Mouse (Mus musculus): ENCODE data around the gene Rbms1. TPM values are rescaled to one million over a fixed set of nuclear protein-coding genes. Genes with fewer than 3 reads are reported as not detected.

The Rbms1 gene
- polyA plus RNA-seq, 1 experiment from 2014 or later = 64.7 TPM

DNA sequence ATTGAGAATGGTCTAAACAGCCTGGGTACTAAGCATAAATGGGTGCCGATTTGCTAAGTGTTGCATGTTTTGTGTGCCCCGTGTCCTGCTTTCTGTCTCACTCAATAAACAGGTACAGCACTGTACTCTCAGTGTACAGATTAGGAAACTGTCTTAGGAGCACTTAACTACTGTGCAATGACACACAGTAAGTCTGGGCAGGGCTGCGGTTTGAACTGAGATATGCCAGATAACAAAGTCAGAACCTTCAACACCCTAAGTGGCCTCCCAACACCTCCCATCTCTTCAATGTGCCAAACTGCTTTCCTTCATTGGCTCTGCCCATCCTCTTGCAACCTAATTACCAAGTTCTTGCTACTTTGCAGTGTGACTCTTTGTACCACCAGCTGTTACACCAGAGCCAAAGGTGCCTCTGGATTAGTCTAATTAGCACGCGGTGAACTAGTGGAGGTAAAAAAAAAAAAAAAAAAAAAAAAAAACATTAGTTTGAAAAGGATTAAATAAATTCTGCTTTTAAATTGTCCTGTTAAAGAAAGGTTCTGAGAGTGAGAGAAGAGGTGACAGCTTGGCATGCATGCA lies 117.6 kb downstream of the Rbms1 start:
- Histone ChIP-seq H3K4me1 (ENCODE audit: control insufficient read depth, insufficient read depth, low read depth, low read length) (peaks cover 10% of the 10 kb centered on the region), H3K4me3 (ENCODE audit: low read length) (no peak overlapping the region), H3K27me3 (replicated peaks; ENCODE audit: control insufficient read depth, insufficient read depth, low read length) (no peaks in the 10 kb centered on the region), H3K9ac (ENCODE audit: low read depth, low read length) (no peak overlapping the region), H3K4me2 (ENCODE audit: low read length) (no peak overlapping the region), H3K27ac (ENCODE audit: low read depth, low read length) (no peak overlapping the region), H3K9me3 (ENCODE audit: control insufficient read depth, low read length) (no peaks in the 10 kb centered on the region), H3K36me3 (ENCODE audit: control insufficient read depth, insufficient read depth, low read length) (no peaks in the 10 kb centered on the region)
- 71% methylated on average over 5 of the region's 5 CpGs for WGBS
- ATAC-seq = no peak; the same call in 1 of the 2 replicates

DNA sequence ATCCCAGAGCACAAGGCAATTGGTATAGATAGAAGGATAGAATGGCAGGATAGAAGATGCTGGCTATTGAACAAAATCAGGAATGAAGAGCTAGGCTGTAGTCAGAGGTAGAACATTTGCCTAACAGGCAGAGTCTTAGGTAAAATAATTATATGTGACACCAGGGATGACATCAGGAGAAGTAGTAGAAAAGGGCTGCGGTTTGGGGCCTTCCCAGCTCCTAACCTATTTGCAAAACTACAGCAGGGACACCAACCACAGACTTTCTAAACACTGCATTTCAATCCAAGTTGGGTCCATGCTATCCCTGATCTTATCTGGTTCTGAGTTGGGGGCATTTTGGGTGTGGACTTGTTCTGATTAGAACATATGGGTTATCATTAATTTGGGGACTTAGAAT lies 118.7 kb downstream of the Rbms1 start:
- no peak for ATAC-seq
- no peak overlapping the region for H3K27ac ChIP-seq (ENCODE audit: low read depth, low read length)
- no peaks in the 10 kb centered on the region for H3K27me3 ChIP-seq (replicated peaks; ENCODE audit: control insufficient read depth, insufficient read depth, low read length)
- no peaks in the 10 kb centered on the region for H3K9me3 ChIP-seq (ENCODE audit: control insufficient read depth, low read length)
- peaks cover 8% of the 10 kb centered on the region for H3K4me1 ChIP-seq (ENCODE audit: control insufficient read depth, insufficient read depth, low read depth, low read length)
- H3K4me2 ChIP-seq (ENCODE audit: low read length) = no peak overlapping the region
- no peak overlapping the region for H3K4me3 ChIP-seq (ENCODE audit: low read length)
- no peaks in the 10 kb centered on the region for H3K36me3 ChIP-seq (ENCODE audit: control insufficient read depth, insufficient read depth, low read length)
- WGBS = 87% methylated on average over 1 of the region's 1 CpGs
- no peak overlapping the region for H3K9ac ChIP-seq (ENCODE audit: low read depth, low read length)

DNA sequence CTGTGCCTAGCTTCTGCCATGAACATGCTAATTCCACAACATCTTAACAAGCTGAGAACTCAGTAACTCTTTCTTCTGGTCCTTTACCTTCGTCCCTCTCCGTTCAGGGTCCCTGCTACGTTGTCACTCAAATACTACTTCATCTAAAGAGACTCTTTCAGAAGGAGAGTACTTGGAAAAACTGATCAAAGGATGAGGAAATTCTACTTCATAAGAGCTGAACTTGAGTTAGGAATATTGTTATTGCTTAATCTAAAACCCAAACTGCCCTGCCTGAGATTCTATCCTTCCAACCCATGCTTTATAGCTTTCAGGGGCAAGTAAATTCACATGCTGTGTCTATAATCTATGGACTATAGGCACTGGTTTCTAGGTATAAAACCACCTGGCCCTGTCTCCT lies 119.4 kb downstream of the Rbms1 start:
- WGBS = 88% methylated on average over 3 of the region's 3 CpGs
- H3K27me3 ChIP-seq (replicated peaks; ENCODE audit: control insufficient read depth, insufficient read depth, low read length) = no peaks in the 10 kb centered on the region
- H3K36me3 ChIP-seq (ENCODE audit: control insufficient read depth, insufficient read depth, low read length) = no peaks in the 10 kb centered on the region
- no peak overlapping the region for H3K4me2 ChIP-seq (ENCODE audit: low read length)
- no peak overlapping the region for H3K9ac ChIP-seq (ENCODE audit: low read depth, low read length)
- ATAC-seq = no peak
- no peak overlapping the region for H3K27ac ChIP-seq (ENCODE audit: low read depth, low read length)
- H3K4me3 ChIP-seq (ENCODE audit: low read length) = no peak overlapping the region
- H3K9me3 ChIP-seq (ENCODE audit: control insufficient read depth, low read length) = no peaks in the 10 kb centered on the region
- peaks cover 8% of the 10 kb centered on the region for H3K4me1 ChIP-seq (ENCODE audit: control insufficient read depth, insufficient read depth, low read depth, low read length)

DNA sequence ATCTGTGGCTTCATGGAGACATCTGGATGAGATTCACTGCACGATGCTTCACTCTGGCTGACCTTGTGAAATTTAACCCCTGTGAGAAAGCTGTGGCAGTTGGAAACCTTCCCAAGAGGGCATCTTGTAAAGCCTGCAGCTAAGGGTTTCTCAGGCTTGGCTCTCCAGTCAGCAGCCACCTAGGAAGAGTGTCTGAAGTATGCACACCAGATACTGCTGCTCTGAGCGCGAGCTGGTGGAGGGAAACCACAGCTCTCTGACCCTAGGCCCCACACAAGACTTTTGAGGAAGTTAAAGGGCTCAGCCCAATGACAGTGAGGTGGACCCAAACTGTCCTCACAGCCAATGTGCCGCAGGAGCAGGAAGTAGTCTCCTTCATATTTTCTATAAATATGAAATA lies 120.0 kb downstream of the Rbms1 start:
- Histone ChIP-seq H3K27ac (ENCODE audit: low read depth, low read length) (no peak overlapping the region), H3K27me3 (replicated peaks; ENCODE audit: control insufficient read depth, insufficient read depth, low read length) (no peaks in the 10 kb centered on the region), H3K4me2 (ENCODE audit: low read length) (no peak overlapping the region), H3K9ac (ENCODE audit: low read depth, low read length) (no peak overlapping the region), H3K36me3 (ENCODE audit: control insufficient read depth, insufficient read depth, low read length) (no peaks in the 10 kb centered on the region), H3K4me3 (ENCODE audit: low read length) (no peak overlapping the region), H3K9me3 (ENCODE audit: control insufficient read depth, low read length) (no peaks in the 10 kb centered on the region), H3K4me1 (ENCODE audit: control insufficient read depth, insufficient read depth, low read depth, low read length) (peaks cover 8% of the 10 kb centered on the region)
- ATAC-seq = no peak
- WGBS = 74% methylated on average over 4 of the region's 4 CpGs

DNA sequence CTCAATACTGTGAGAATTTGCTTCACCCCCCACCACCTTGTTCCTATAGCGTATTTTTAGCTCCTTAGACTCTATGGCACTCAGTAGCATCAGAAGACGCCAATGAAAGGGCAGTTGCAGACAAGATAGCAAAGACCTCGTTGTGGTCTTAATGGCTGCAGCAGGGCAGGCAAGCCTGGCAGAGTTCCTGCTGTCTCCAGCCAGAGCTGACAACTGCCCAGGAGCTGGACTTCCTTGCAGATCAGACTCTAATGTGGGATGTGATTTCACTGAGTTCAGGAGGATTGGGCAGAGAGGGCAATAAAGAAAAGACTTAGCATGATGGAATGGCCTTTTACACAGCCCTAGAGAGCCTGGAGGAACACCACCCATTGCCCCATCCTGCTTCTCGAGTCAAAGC lies 122.1 kb downstream of the Rbms1 start:
- Histone ChIP-seq H3K9me3 (ENCODE audit: control insufficient read depth, low read length) (no peaks in the 10 kb centered on the region), H3K9ac (ENCODE audit: low read depth, low read length) (no peak overlapping the region), H3K27ac (ENCODE audit: low read depth, low read length) (no peak overlapping the region), H3K36me3 (ENCODE audit: control insufficient read depth, insufficient read depth, low read length) (no peaks in the 10 kb centered on the region), H3K4me2 (ENCODE audit: low read length) (no peak overlapping the region), H3K4me3 (ENCODE audit: low read length) (no peak overlapping the region), H3K4me1 (ENCODE audit: control insufficient read depth, insufficient read depth, low read depth, low read length) (peaks cover 11% of the 10 kb centered on the region), H3K27me3 (replicated peaks; ENCODE audit: control insufficient read depth, insufficient read depth, low read length) (no peaks in the 10 kb centered on the region)
- 82% methylated on average over 4 of the region's 4 CpGs for WGBS
- no peak for ATAC-seq

DNA sequence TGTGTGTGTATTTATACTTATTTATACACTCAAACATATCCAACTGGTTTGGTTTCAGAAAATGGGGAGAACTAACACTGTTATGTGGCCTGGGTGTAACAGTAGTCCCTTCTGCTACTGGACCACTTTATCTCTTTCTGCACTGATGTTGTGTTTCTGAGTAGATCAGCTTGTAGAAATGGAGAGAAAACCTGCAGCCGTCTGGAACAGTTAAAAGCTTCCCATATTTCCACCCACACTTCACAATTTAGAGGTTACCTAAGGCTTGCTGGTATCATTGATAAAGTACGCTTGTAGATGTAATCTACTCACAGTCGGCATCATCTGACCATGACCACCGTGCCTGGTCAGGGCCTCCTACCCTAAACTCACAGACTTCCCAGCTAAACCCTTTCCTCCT lies 123.5 kb downstream of the Rbms1 start:
- no peak overlapping the region for H3K9ac ChIP-seq (ENCODE audit: low read depth, low read length)
- WGBS = 95% methylated on average over 4 of the region's 4 CpGs
- no peak for ATAC-seq
- H3K36me3 ChIP-seq (ENCODE audit: control insufficient read depth, insufficient read depth, low read length) = no peaks in the 10 kb centered on the region
- no peaks in the 10 kb centered on the region for H3K27me3 ChIP-seq (replicated peaks; ENCODE audit: control insufficient read depth, insufficient read depth, low read length)
- no peak overlapping the region for H3K27ac ChIP-seq (ENCODE audit: low read depth, low read length)
- no peak overlapping the region for H3K4me3 ChIP-seq (ENCODE audit: low read length)
- no peak overlapping the region for H3K4me2 ChIP-seq (ENCODE audit: low read length)
- H3K9me3 ChIP-seq (ENCODE audit: control insufficient read depth, low read length) = no peaks in the 10 kb centered on the region
- peaks cover 11% of the 10 kb centered on the region for H3K4me1 ChIP-seq (ENCODE audit: control insufficient read depth, insufficient read depth, low read depth, low read length)

DNA sequence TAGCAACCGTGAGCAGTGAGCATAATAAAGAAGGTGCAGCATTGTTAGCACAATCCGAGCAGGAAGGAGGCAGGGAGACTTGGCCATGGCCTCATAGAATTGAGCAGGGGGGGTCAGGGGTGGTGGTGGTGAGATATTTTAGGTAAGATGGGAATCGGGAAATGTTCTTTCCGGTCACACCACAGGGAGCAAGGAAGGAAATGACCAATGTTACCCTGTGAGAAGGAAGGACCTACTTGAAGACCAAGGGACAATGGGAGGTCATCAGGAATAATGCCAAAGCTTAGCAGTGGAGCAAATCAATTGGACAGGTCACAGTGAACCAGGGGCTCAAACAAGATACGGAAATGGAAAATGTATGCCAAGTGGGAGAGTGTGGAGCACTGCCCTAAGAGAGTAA lies 124.1 kb downstream of the Rbms1 start:
- Histone ChIP-seq H3K27ac (ENCODE audit: low read depth, low read length) (no peak overlapping the region; the same call in 1 of the 2 replicates), H3K9ac (ENCODE audit: low read depth, low read length) (no peak overlapping the region), H3K36me3 (ENCODE audit: control insufficient read depth, insufficient read depth, low read length) (no peaks in the 10 kb centered on the region), H3K4me1 (ENCODE audit: control insufficient read depth, insufficient read depth, low read depth, low read length) (peaks cover 11% of the 10 kb centered on the region), H3K4me3 (ENCODE audit: low read length) (no peak overlapping the region), H3K9me3 (ENCODE audit: control insufficient read depth, low read length) (no peaks in the 10 kb centered on the region), H3K4me2 (ENCODE audit: low read length) (no peak overlapping the region), H3K27me3 (replicated peaks; ENCODE audit: control insufficient read depth, insufficient read depth, low read length) (no peaks in the 10 kb centered on the region)
- 60% methylated on average over 5 of the region's 5 CpGs for WGBS
- no peak for ATAC-seq

DNA sequence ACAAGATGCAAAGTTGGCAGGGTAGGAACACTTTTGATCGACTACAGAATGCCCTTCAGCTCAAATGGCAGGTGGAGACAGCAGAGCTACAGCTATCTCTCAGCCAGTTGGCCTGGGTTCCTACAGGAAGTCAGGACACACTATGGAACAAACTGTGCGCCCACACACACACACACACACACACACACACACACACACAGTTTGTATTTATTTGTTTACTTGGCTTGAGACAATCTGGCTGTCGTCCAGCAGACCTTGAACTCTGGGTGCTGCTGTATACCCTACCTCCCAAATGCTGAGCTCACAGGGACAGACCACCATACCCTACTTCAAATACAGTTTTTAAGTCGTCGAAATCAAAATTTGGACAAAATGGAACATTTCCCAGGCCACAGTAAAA lies 125.4 kb downstream of the Rbms1 start:
- Histone ChIP-seq H3K27me3 (replicated peaks; ENCODE audit: control insufficient read depth, insufficient read depth, low read length) (no peaks in the 10 kb centered on the region), H3K27ac (ENCODE audit: low read depth, low read length) (no peak overlapping the region), H3K4me3 (ENCODE audit: low read length) (no peak overlapping the region), H3K4me1 (ENCODE audit: control insufficient read depth, insufficient read depth, low read depth, low read length) (peaks cover 8% of the 10 kb centered on the region), H3K4me2 (ENCODE audit: low read length) (no peak overlapping the region), H3K36me3 (ENCODE audit: control insufficient read depth, insufficient read depth, low read length) (no peaks in the 10 kb centered on the region), H3K9me3 (ENCODE audit: control insufficient read depth, low read length) (no peaks in the 10 kb centered on the region), H3K9ac (ENCODE audit: low read depth, low read length) (no peak overlapping the region)
- WGBS = 79% methylated on average over 5 of the region's 5 CpGs
- ATAC-seq = no peak

DNA sequence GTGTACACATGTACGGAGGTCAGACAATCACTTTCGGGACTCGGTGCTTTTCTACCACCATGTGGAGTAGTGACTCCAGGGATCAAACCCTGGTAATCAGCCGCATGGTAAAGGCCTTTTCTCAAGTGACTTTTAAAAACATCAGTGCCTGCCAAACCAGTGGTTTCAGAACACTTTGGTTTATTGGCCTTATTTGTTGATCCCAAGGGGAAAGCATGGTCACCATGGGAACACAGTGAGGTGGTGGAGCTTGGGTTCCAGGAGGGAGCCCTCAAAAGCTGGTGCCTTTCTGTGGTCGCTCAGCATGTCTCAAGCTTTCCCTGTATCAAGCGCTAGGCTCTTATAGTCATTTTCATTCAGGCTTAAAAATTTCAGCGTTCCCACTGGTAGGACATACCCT lies 126.8 kb downstream of the Rbms1 start:
- WGBS = 89% methylated on average over 7 of the region's 7 CpGs

DNA sequence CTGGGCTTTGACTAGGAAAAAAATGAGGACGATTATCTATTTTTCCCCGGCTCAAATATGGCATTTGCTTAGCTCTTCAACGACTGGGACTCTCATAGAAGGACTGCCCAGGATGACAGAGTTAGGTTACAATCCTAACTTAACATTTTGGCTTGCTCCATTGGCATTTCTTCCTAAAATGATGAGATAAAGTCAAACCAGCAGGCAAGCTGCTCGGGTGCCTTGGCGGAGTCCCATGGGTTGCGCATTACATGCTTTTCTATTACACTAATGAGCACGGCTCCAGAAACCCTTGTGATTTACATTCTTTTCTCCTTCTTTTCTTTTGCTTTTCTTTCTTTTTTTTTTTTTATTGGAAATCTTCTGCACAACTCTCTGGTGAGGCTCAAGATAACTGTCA lies 128.7 kb downstream of the Rbms1 start:
- Histone ChIP-seq H3K9me3 (ENCODE audit: control insufficient read depth, low read length) (no peaks in the 10 kb centered on the region), H3K4me1 (ENCODE audit: control insufficient read depth, insufficient read depth, low read depth, low read length) (peaks cover 3% of the 10 kb centered on the region), H3K27ac (ENCODE audit: low read depth, low read length) (no peak overlapping the region), H3K36me3 (ENCODE audit: control insufficient read depth, insufficient read depth, low read length) (no peaks in the 10 kb centered on the region), H3K27me3 (replicated peaks; ENCODE audit: control insufficient read depth, insufficient read depth, low read length) (no peaks in the 10 kb centered on the region), H3K4me2 (ENCODE audit: low read length) (no peak overlapping the region), H3K9ac (ENCODE audit: low read depth, low read length) (no peak overlapping the region), H3K4me3 (ENCODE audit: low read length) (no peak overlapping the region)
- ATAC-seq = no peak
- WGBS = 66% methylated on average over 7 of the region's 7 CpGs

More for the DNA sequence above, 126.8 kb downstream of the Rbms1 start:
- no peaks in the 10 kb centered on the region for H3K36me3 ChIP-seq (ENCODE audit: control insufficient read depth, insufficient read depth, low read length)
- no peaks in the 10 kb centered on the region for H3K9me3 ChIP-seq (ENCODE audit: control insufficient read depth, low read length)
- H3K4me2 ChIP-seq (ENCODE audit: low read length) = no peak overlapping the region
- no peaks in the 10 kb centered on the region for H3K27me3 ChIP-seq (replicated peaks; ENCODE audit: control insufficient read depth, insufficient read depth, low read length)
- no peak for ATAC-seq
- H3K9ac ChIP-seq (ENCODE audit: low read depth, low read length) = no peak overlapping the region
- no peak overlapping the region for H3K4me3 ChIP-seq (ENCODE audit: low read length)
- H3K4me1 ChIP-seq (ENCODE audit: control insufficient read depth, insufficient read depth, low read depth, low read length) = peaks cover 8% of the 10 kb centered on the region
- H3K27ac ChIP-seq (ENCODE audit: low read depth, low read length) = no peak overlapping the region
